Mouse (Mus musculus): ENCODE measurements around the gene Rbms1.

Rbms1 gene

GRCm38 (mm10) chr2:60879141-60879818 lies 83.7 kb downstream of the Rbms1 start:
- DNase-seq (ENCODE audit: low read depth, low spot score): no peak

- DNase-seq (ENCODE audit: low read depth, low spot score): no peak
These were observed 85.2 kb downstream of the Rbms1 start for GRCm38 (mm10) chr2:60877543-60878386.

- DNase-seq (ENCODE audit: low read depth, low spot score): no peak
These were observed 86.1 kb downstream of the Rbms1 start for GRCm38 (mm10) chr2:60876891-60877290.

GRCm38 (mm10) chr2:60872095-60872811 lies 90.7 kb downstream of the Rbms1 start:
- no peak for DNase-seq (ENCODE audit: low read depth, low spot score)

- no peak for DNase-seq (ENCODE audit: low read depth, low spot score)
These were observed 92.0 kb downstream of the Rbms1 start for GRCm38 (mm10) chr2:60871001-60871400.

GRCm38 (mm10) chr2:60870450-60870849 lies 92.5 kb downstream of the Rbms1 start:
- DNase-seq (ENCODE audit: low read depth, low spot score): no peak

- no peak for DNase-seq (ENCODE audit: low read depth, low spot score)
These were observed 93.8 kb downstream of the Rbms1 start for GRCm38 (mm10) chr2:60869001-60869743.

- DNase-seq (ENCODE audit: low read depth, low spot score): no peak
These were observed 94.8 kb downstream of the Rbms1 start for GRCm38 (mm10) chr2:60868060-60868662.

- DNase-seq (ENCODE audit: low read depth, low spot score): no peak
These were observed 95.7 kb downstream of the Rbms1 start for GRCm38 (mm10) chr2:60867304-60867703.

DNA sequence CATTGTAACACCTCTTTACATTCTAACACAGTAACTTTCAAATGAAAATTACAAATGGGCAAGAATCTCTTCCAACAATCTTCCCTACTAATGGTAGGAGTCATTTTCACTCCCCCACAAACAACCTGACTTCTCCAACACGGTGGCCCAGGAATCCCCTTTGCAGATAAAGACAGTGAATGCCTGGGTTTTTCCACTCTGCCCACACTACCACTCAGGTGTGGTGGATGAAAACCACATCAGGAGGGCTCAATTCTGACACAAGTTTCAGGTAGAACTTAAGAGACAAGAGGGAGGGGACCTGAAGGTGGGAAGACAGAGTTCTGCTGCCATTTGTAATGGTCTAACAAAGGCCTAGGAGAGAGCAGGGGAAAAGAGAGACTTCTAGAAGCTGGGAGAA lies 97.1 kb downstream of the Rbms1 start:
- DNase-seq (ENCODE audit: low read depth, low spot score): no peak

DNA sequence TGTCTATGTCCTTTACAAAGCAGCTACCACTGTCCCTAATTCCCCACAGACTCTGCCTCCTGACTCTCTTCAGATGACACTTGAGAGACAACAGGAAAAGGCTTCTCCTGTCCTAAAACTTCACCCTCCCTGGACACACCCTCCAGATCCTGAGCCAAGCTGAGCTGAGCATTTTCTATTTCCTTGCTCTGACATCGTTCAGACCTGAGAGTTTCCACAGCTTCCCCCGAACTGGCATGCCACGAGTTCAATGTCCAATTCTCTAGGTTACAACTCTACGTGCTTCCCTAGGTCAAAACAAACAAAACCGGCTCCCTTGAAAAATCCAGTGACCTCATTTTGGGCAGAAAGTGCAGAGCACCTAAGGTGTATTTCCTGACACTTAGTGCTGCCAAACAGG lies 98.0 kb downstream of the Rbms1 start:
- DNase-seq (ENCODE audit: low read depth, low spot score): no peak

DNA sequence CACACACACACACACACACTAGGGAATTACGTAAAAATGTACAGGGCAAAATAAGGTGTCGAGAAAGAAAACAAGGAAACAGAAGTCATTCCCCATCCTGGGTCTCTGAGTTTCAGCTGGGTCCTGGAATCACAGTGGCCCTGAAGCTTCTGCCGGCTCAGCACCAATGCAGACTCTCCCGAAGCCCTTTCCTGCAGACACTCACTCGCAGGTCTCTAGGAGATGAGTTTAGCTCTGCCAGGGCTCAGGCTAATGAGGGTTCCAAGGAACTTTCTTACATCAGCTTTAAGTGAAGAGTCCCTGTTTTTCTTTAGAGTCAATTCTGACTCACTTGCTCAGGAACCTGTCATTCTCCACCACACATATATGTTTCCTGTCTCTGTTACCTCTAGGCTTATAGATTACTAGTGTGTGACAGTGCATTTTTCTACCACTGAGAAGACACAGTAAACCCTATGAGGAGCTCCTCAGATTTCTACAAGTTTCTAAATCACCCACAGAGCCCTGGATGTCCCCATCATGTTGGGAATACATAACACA lies 98.7 kb downstream of the Rbms1 start:
- DNase-seq (ENCODE audit: low read depth, low spot score): no peak

DNA sequence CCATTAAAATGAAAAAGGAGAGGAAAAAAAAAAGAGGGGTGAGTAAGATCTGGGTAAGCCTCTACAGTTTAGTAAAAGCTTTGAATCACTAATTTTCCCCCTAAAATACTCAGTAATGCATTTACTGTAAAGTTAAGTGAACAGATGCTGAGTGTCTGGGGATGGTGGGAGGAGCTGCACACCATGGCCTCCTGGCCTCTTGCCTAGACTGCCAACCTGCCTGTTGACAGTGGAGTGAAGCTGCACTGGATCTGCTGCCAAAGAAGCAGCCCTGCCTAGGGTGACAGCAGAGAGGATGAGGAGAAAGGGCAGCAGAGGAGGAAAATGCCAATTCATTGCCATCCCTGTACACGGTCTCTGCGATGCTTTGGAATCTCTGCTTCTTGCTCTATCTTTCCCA lies 99.2 kb downstream of the Rbms1 start:
- peak; percentile 55 for DNase-seq (ENCODE audit: low read depth, low spot score)

DNA sequence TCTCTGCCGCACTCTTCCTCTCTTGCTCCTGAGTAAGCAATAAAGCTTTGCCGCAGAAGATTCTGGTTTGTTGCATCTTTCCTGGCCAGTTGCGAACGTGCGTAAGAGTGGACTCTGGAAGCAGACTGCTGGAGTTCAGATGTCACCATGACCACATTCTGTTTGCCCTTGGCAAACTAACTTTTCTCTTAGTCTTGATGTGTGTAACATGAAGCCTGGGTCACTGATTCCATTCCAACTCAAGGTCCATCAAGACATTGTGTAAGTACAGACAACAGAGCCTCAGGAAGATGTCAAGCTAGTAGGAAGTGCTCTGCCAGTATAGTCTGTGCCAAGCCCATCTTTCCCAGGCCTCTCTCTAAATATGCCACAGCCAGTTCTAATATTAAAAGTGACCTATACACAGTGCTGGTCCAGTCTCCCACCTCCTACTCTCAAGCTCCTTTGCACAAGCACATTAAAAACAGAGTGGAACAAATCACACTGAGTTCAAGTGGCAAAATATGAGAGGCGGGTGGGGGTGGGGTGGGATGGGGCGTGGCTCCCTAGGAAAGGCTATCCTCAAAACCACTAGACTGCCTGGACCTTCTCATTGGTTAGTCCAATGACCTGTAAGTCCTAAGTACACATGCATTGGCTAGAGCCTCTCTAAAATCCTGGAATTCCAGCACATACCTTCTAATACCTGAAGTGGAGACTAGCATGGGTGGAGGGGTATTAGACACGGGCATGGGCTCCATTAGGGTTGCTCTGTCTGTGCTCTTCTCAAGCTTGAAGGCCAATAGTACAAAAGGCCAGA lies 99.9 kb downstream of the Rbms1 start:
- DNase-seq (ENCODE audit: low read depth, low spot score): no peak

DNA sequence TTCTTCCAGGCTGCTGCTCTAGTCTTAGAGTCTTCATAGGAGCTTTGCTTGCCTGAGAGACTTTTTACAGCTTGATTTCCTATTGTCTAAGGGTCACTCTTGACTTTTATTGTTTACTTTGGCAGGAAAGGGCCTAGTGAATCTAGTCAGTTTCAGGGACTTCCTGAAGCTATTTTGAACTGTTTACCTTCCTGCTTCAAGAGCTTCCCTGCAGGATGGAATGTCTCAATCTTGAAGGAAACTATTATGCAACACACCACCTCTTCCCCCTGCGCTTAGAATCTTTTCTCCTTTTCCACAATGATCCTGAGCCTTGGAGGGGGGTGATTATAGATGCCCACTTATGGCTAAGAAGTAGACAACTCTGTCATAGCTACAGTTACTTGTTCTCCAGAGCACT lies 104.9 kb downstream of the Rbms1 start:
- no peak for DNase-seq (ENCODE audit: low read depth, low spot score)

DNA sequence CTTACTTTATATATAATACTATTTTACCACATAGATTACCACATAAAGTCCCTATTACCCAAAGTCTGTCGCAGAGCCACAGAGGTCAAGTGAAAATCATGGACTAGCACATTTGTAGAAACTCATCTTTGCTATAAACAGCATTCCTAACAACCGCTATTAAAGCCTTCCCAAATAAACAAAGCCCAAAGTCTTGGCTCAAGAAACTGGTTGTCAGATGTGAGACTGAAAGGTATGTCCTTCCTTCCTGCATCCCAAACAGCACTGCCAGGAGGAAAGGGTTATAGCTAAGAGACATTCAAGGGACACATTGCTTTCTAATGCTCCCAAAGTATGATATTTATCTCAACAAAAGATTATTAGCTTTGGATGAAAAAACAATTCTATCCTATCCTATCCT lies 106.9 kb downstream of the Rbms1 start:
- DNase-seq (ENCODE audit: low read depth, low spot score): no peak

DNA sequence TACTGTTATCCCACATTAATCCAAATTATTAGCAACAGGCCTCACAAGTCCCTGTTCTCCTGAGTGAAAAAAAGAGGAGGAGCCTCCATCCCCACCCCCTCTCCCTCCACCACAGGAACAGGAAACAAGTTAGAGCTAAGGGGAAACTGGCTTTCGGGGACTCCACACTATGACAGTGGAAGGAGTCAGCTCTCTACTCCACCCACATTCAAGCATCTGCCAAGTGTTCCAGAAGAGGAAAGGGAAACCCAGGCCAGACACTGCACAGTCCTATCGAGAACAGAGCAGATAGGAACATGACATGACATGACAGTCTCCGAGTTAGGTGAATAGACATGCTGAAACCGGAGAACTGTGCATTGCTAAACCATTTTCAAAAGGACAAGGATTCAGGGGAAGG lies 108.0 kb downstream of the Rbms1 start:
- DNase-seq (ENCODE audit: low read depth, low spot score): peak; percentile 29

GRCm38 (mm10) chr2:60851898-60852297 lies 111.1 kb downstream of the Rbms1 start:
- DNase-seq (ENCODE audit: low read depth, low spot score): no peak

- DNase-seq (ENCODE audit: low read depth, low spot score): no peak
These were observed 111.8 kb downstream of the Rbms1 start for GRCm38 (mm10) chr2:60851057-60851718.

- DNase-seq (ENCODE audit: low read depth, low spot score): no peak
These were observed 114.5 kb downstream of the Rbms1 start for GRCm38 (mm10) chr2:60848478-60848877.
